Mouse (Mus musculus): ENCODE measurements around the gene 1700025G04Rik.

The 1700025G04Rik gene

DNA sequence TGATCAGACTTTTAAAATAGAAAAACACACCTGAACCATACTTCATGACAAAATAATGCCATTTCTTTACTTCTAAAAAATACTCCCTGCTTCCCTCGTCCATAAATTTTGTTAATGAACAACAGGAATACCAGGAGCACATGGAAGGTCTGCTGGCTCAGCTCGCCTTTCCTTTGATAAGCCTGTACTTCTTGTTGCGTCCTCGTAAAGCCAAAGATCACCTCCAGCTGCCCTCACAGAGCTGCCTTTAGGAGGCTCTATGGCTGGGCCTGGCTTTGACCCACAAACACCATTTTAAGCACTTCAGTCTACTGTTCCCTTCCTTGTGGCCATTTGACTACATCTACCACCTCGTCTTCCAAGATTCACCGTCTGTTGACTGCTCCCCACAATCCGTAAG, 101.2 kb downstream of the 1700025G04Rik start:
- no peak for DNase-seq

DNA sequence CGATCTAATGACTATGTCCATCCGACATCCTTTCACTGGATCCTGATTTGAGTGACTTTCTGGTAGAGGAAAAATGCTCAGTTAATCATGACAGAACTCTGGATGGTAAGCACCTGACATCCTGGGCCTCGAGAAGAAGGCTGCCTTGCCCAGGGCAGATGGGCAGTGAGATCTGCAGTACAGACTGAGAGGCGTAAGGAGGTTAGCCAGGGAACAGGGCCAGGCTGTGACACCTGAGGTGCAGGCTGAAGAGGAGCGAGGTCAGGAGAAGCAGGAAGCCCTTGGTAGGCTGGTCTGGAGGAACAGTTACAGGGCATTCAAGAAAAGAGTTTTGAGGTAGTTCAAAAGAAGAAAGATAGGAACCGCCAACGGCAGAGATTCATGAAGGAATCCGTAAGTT, 101.9 kb downstream of the 1700025G04Rik start:
- peak; percentile 76 to 83 for DNase-seq

DNA sequence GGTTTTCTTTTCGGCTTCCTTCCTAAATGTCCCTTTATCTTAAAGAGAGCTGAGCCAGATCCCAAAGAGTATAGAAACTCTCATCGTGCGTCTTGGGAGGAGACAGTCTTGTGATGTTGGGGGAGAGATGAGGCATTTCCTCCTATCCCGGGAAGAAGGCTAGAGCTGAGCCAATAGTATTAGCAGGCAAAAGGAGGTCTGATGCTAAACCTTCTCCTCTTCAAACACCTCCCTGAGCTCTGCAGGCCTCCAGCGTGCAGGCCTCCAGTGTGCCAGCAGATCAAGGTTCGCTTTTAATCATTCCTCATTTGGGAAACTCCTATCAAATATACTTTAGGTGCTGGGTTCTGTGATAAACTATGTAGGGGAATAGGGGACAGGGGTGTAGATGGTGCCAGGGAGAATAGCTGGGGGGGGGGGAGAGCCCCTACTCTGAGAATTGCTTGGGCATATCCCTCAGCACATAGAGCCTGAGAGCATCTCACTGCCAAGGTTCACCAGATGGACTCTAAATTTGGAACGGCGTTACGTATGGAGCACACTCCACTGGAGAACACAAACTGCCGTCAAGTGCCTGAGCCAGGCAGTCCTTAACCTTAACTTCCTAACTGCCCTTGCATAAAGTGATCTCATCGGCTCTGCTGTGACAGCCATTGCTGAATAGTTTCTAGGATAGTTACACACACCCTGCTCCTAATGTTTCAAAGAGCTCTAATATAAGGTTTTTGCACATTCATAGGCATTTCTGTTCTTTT, 103.7 kb downstream of the 1700025G04Rik start:
- DNase-seq = peak; percentile 79 to 80

DNA sequence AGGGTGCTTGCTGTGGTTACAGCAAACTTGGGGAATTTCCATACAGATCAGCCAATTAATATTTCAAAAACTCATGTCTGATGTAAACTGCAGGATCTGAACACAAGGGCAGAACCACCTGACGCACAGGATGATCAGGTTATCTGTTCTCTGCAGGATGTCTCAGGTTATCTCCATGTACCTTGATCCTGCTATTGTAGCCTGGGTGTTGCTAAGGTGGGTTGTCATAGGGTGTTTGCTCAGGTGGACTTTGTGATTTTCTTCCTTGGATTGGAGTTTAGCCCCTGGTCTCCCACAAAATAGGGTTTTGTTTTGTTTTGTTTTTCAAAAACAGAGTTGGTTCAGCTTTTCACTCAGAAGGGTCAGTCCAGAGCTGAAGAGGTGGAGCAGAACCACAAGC, 104.9 kb downstream of the 1700025G04Rik start:
- DNase-seq = no peak

DNA sequence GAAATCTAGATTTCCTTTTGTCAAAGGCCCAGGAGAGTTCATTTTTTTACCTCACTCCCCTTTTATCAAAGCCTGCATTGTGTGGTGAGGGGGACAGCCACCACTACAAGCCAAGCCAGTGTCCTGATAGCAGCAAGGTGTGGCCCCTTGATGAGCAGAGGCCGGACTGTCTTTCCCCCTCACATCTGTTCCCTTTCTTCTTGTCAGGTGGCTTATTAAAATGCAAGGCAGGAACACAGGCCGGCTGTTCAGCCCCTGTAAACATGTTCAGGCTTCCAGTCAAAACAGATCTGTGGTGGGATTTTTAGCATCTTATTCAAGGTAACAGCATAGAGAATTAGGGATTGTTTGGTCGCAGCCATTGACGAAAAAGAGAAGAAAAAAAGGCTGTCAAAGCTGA, 105.9 kb downstream of the 1700025G04Rik start:
- no peak for DNase-seq

DNA sequence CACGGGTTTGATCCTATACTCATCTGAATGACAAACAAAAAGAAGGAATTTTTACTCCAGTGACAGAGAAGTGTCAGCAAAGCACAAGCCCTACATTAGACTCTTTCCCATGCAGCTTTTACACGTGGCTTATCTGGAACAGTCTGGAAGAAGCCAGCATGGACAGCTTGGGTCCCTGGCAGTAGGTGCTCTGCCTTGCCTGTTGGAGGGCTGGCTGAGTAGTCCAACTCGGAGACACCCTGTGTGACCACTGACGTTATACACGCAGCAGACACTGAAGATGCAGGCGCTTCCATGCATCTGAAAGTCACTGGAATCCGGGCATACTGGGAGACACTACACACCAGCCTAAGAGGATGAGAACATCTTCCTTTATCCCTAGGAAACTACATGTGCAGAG, 109.4 kb downstream of the 1700025G04Rik start:
- DNase-seq = peak; percentile 60 to 66

DNA sequence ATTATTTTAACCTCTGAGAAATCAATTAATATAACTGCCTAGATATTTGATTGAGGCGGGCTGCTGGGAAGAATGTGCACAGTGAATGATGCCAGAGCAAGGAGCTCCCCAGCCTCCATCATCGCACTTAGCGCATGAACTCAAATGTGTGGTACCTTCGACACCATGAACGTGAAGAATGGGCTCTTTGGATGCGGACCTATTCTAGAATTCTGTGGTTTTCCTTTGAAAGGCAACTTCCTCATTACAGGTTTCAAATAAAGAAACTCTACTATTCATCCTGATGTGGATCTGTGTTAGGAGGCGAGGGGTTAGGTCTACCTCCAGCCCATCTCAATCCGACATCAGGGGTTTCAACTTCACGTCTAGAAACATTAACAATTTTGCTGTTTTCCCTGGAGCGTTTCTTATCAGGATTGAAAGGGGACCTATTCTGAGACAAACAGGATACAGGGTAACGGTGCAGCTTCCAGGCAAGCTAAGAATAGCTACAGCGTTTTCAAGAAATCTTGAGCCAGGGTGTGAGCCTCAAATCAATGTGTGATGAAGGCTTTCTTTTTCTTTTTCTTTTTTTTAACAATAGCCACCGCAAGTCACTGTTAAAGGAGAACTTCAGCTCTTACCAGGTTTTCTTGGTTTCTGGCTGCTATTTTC, 110.0 kb downstream of the 1700025G04Rik start:
- no peak for DNase-seq

DNA sequence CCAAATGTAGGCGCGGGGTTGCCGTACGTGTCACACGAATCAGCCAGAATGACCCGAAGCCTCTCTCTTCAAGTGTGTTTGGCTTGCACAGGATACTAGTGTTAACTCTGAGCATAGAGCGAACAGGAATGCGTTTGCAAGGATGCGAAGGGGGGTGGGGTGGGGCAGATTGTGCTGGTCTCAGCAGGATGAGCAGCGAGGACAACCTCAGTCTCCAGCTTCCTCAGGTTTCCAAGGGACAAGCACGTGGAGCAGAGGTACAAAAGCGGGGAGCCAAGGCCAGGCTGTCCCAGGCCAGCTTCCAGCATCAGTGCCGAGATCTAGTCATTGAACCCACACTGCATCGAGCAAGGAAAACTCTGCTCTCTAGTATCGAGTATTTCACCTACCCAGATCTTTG, 111.2 kb downstream of the 1700025G04Rik start:
- peak in 1 of 2 experiments; percentile 32 for DNase-seq

DNA sequence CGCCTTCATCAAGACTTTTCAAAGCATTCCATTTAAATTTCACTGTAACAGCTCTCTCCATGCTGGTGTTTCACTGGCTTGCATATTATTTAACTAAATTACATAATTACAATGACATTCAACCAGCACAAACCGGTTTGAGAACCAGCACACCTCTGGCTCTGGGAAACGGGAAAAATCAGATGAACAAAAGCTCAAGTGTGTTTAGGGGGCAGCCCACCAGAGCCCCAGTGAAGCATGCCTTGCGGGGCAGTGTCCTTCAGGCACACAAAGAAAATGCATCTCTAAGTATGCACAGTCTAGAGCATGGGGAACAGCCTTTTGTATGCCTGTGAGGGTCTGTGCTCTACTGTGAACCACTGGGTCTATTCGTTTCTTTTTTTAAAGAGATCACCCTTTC, 112.3 kb downstream of the 1700025G04Rik start:
- no peak for DNase-seq

DNA sequence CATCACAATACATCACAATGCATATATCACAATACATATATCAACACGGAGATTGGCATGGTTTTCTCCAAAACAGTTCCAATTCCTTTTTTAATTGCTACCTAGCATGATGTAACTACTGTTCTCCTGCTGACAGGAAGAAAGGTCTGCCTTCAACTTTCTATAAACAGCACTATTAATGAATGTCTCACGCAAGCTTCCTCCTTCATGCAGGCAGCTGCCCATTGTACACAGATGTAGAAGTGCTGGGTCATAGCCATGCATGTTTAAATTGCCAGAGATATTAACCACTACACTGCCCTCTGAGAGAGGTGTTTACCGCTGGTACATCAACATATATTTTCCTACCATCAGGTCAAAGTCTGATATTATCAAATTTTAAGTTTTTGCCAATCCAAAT, 113.1 kb downstream of the 1700025G04Rik start:
- no peak for DNase-seq

DNA sequence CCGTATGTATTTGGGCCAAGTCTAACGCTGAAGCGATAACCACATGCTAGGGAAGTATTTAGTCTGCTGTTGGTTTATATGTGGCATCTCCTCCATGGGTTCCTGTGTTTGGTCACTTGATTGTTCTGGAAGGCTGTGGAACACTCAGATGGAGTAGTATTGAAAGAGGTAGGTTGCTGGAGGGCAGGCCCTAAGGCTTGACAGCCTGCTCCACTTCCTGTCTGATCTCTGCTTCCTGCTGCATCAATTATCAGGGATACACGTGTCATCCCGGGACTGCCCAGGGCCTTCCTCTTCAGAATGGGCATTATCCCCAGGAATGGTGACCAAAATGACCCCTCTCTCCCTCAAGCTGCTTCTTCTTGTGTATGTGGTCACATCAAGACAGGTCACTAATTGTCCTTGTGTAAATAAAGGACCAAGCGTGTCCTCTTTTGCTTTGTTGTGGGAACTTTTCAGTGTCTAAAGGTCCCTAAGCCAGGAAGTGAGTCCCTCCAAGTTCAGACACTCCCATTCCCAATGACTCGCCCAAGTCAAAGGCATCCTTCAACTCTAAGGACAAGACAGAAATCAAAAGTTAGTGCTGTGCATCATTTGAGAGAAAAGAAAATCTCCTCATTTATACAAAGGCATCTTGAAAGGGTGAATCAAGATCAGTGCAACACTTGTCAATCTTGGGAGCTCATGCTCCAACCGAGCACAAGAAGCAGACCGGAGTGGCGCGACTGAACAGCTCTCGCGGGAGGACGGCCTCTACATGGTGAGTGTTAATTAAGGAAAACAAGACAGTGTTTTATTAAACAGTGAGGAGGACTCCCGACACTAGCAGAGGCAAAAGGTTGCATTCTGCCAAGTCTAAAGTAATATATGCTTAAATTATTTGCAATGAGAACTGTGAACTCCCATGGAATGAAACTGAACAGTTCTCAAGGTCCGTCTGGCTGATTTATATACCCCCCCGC, 114.2 kb downstream of the 1700025G04Rik start:
- no peak for DNase-seq

DNA sequence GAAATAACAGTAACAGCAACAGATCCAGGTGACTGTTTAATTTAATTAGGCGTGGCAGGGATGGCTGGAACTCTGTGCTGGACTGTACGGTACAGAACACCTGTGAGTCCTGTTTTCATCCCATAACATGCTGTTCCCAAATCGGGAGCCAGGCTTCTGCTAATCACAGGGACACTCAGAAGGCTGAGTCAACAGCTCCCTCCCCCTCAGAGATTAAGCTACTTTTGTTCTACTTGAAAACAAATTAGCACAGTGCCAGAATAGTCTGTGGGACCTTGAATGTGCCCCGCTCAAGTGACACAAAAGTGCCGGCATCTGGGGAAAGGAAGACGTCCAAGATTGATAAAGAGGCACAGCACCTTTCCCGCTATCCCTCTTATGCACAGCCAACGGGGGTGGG, 115.0 kb downstream of the 1700025G04Rik start:
- DNase-seq = no peak

DNA sequence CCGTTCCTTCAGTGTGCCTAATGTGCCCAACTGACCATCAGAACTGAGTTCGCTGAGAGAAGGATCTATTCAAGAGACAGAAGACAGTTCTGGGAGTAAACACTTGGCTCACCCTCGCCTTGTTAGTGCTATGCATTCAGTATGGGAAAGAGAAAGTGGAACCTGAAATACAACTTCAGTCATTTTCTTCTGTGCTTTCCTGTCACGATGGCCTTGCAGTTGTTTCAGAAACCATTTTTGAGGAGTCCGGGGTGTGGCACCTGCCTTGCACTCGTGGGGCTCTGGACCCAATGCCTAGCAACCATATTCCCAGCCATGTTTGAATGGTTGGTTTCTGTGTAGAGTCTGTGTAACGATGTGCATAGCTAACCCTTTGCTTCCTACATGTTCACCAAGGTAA, 115.5 kb downstream of the 1700025G04Rik start:
- no peak for DNase-seq

DNA sequence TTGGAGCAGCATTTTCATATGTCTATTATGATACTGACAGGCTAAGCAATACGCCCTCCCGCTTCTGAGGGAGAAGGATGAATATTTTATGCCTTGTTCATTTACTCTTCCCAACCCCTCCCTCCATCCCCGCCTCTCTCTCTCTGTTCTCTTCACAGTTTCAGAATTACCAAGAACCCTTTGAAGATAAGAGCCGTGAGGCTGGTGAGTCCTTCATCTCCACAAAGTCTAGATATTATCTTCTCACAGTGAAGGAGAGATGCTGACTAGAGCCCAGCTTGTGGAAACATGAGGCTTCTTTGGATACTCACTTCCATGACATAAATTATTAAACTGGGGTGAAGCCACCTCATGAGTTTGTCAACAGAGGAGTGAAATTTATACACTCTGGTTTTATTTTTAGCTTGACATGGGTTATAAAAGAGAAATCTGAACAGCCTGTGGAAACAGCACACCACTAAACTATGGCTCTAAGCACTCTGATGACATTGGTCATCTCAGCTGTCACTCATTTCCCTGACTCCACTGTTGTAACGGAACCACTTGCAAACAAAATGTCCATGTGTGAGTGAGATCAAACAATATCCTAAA, 116.7 kb downstream of the 1700025G04Rik start:
- DNase-seq = no peak

DNA sequence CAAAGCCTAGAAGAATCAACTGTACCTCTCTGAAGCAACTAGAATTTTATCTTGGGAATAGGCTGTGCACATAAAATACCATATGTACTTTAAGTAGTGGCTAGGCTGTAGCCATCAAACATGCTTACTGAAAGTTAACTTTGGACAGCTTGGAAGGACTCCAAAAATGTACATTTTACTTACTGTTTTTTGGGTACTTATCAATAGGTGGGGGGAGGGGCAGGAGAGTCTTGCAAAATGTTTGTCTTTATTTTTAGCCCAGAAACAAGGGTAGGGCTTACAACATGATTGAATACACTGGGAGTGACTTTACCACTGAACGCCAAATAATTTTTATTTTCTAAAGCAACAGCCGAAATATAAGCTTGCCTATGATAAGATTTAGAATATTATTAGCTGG, 118.3 kb downstream of the 1700025G04Rik start:
- no peak for DNase-seq

DNA sequence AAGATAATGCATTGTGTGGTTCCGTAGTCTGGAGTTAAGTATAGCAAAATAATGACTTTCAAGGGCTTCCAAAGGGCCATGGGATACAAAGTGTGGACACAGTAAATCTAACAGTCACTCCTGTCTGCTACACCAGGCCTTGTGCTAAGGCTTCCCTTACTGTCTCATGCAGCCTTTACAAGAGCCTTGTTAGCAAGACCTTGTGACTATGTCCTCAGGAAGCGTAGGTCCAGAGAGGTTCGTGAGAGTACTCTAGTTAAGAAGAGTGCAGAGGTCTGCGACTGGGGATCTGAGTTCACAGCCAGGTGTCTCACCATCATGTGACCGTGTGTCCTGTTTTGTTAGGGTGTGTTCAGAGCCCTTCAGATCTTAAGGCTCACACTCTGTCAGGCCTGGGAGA, 121.8 kb downstream of the 1700025G04Rik start:
- no peak for DNase-seq

DNA sequence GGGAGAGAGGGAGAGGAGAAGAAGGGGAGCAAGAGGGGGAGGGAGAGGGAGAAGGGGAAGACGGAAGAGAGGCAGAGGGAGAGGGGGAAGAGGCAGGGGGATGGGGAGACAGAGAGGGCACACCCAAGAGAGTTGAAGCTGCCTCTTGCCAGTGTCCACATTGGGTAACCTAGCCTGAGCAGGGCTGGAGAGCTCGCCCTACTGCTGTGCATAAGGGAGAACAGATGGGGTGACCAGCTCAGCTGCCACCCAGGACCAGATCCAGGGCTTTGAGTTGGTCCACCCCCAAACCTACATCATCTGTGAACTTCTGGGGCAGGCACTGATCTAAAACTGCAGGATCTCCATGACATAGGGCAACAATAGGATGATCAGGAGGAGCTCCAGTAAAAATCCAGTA, 125.1 kb downstream of the 1700025G04Rik start:
- DNase-seq = no peak

DNA sequence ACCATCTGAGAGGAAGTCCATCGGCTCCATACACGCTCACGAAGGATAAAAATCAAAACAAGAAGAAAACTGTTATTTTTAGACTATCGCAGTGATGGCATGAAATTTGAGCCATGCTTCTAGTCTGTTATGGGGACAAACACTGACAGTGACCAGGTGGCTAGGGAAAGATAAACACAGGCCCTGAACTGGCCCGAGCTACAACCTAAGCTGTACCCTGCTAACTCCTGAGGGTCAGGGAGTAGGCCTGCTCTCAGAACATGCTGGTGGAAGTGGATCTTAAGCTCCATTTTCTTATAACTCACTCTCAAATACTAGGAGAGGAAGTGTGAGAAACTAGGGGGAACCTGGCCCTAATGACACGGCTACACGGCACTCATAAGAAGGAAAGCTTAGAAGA, 126.7 kb downstream of the 1700025G04Rik start:
- DNase-seq = no peak

DNA sequence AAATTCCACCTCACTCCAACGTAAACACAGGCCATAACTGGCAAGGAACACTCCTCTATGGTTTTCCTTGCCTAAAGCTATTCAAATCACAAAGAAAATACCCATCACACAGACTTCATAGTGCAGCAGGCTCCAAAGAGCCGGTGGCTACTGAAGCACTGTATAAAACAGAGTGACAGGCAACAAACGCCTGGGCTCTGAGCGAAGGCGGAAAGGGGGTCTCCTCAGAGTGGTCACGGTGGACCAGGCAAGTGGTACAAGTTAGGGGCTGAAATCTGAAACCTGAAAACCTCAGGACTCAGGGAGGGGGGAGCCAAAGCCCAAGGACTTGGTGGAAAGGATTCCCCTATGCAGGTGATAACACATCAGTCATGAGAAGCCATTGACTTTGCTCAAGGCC, 127.8 kb downstream of the 1700025G04Rik start:
- DNase-seq = no peak

DNA sequence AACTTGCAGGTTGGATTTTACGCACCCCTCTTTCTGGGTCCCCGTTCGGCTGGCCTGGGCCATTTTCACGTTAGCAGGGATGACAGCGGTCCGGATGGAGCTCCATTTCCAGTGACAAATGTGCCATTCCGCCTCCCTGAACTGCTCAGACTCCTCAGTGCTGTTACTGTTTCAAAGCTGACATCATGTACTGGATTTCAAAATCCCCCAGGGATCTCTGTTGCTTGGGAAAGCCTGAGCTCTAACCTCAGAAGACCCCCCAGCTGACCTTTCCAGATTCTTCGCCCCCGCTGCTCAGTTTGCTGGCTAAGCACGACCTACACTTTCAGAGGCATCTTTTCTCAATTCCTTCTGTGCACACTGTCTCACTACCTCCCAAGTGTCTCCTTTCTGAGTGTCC, 128.7 kb downstream of the 1700025G04Rik start:
- no peak for DNase-seq

DNA sequence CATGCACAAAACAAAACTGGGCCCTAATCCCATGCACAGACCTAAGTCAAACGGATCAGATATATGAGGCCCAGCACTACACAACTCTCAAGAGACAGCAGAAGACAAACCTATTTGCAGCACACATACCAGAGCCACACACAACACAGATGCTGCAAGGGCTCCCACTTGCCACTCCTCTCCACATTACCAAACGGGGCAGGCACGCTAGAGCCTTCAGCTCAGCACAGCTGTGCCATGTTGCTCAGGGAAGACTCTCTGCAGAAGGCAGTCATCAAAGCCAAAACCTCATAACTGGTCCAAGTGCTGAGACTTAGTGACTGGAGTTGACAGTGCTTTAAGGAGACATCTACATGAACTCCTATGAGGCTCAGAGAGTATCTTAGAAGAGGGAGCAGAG, 130.9 kb downstream of the 1700025G04Rik start:
- DNase-seq = no peak

DNA sequence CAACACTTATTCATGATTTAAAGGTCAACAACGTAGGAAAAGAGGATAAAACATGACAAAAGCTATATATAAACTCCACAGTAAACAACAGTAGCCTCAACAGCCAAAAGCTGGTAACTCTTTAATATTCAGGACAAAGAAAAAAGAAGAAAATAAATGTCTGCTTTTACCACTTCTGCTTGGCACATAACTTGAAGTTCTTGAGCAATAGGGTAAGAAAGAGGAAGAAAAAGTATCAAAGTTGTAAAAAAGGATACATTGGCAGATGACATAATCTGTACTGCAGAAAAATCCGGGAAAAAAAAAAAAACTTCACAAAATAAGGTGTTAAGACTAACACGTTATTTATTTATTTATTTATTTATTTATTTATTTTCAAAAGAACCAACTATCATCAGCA, 131.5 kb downstream of the 1700025G04Rik start:
- no peak for DNase-seq

DNA sequence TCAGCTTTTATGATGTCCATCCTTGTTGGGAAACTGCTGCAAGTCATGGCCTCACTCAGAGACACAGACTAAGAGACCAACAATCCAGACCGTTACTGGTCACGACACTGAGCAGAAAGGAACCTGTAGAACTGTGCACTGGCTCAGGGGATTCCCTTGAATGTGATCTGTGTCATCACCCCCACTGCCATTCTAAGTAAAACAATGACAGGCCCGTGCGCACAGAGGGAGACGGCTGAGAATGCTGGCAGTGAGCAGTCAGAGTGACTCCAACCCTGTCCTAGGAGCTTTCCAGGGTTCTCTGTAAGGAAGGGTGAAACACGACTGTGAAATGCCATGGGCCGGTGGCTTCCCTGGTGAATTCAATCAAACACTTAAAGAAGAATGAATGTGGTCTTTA, 132.3 kb downstream of the 1700025G04Rik start:
- no peak for DNase-seq
